Mouse (Mus musculus) forebrain, embryonic 12.5 days (tissue): ENCODE measurements around the gene Coro7. TPM values are rescaled to one million over a fixed set of nuclear protein-coding genes. Genes with fewer than 3 reads are reported as not detected.

Source experiments
- ATAC-seq: fragments of 200-750 bp; cut with Nextera tagmentation; 2 replicates; pipeline ENCODE4 v1.8.0; 2017; ENCODE audit warnings: moderate TSS enrichment; ENCODE audit not compliant: low FRiP score
- H3K27ac ChIP-seq: fragments of 300-500 bp; sonication (generic); 2 replicates; pipeline ENCODE4 v1.5.1; 2016; ENCODE audit warnings: mild to moderate bottlenecking
- H3K27me3 ChIP-seq: fragments of 300-500 bp; sonication (generic); 2 replicates; pipeline ENCODE4 v1.6.1; 2016; ENCODE audit warnings: mild to moderate bottlenecking
- H3K36me3 ChIP-seq: fragments of 300-500 bp; sonication (generic); replicated peaks from 2 replicates; pipeline ENCODE4 v1.6.1; 2016; ENCODE audit warnings: mild to moderate bottlenecking
- H3K4me1 ChIP-seq: fragments of 300-500 bp; sonication (generic); 2 replicates; pipeline ENCODE4 v1.6.1; 2016
- H3K4me2 ChIP-seq: fragments of 300-500 bp; sonication (generic); 2 replicates; pipeline ENCODE4 v1.6.1; 2016; ENCODE audit warnings: mild to moderate bottlenecking, moderate library complexity
- H3K4me3 ChIP-seq: fragments of 300-500 bp; sonication (generic); replicated peaks from 2 replicates; pipeline ENCODE4 v1.5.1; 2016; ENCODE audit warnings: mild to moderate bottlenecking
- H3K9ac ChIP-seq: fragments of 300-500 bp; sonication (generic); 2 replicates; pipeline ENCODE4 v1.6.1; 2016; ENCODE audit warnings: mild to moderate bottlenecking
- H3K9me3 ChIP-seq: fragments of 300-500 bp; sonication (generic); 2 replicates; pipeline ENCODE4 v1.6.1; 2016
- WGBS: fragments of 180-500 bp; shearing (Covaris S2); methylation state at CpG from one replicate; pipeline ENCODE4 v1.1.7; 2016; 5-methylcytosine and 5-hydroxymethylcytosine counted together
- polyA plus RNA-seq: library from polyadenylated mRNA; unstranded; fragments of >200 nt; fragmentation: Nextera tagmentation; extraction: Ambion mirVana; gene quantifications from 2 replicates; pipeline ENCODE4 v1.2.1, GENCODE M21; 2016

Coro7 gene
- polyA plus RNA-seq, 1 experiment from 2014 or later, result 18.5 TPM

DNA sequence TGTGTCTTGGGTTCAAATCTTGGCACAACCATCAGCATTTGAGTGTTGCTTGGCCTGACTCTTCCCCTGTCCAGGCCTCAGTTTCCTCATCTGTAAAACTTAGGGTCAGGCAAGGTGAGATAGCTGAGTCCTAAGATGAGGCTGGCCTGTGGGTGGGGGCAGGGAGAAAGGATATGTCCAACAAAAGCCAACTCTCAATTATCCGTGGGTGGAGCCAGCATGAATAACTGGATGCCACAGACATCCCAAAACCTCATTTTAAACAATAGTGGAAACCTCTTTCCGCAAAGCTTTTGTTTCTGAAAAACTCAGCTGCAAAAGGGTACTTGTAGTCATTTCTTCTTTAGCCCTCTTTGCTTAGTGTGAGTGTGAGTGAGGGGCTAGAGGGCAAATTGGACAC is 82.7 kb downstream of the Coro7 start:
- Histone ChIP-seq H3K4me3 (peak overlapping the region; percentile 90), H3K36me3 (no peaks in the 10 kb centered on the region), H3K9ac (peak overlapping the region; percentile 21; the same call in 1 of the 2 replicates), H3K27ac (peak overlapping the region; percentile 97; the same call in 1 of the 2 replicates), H3K27me3 (no peaks in the 10 kb centered on the region), H3K4me2 (peak overlapping the region; percentile 93), H3K4me1 (peaks cover 82% of the 10 kb centered on the region), H3K9me3 (no peaks in the 10 kb centered on the region)
- no peak for ATAC-seq
- 31% methylated on average over 2 of the region's 2 CpGs for WGBS

DNA sequence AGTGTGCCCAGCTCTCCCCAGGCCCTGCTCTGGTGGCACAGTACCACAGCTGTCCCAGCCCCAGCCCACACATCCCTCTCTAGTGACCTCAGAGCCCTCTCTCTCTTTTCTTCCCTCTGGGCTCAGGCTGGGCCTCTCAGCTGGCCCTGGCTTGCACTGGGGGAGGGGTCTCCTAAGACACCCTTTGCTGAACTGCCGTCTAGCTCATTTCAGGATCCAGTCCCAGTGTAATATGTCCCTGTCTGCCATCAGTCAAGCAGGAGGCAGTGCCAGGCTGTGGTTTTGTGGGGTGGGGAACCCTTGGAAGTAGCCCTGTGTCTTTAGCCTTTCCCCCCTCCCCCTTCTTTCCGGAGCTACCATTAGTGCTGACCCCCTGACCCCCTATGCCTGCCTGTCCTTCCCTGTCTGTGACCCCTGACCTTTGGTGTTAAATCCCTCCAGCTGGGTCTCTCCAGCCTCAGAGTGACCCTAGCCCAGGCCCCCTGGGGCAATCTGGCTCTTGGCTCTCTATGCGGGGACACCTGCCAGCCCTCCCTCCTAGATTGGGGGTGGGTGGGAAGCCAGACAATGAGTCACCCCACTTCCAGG is 83.3 kb downstream of the Coro7 start:
- peak overlapping the region; percentile 90 for H3K4me3 ChIP-seq
- H3K4me1 ChIP-seq, result peaks cover 79% of the 10 kb centered on the region
- peak overlapping the region; percentile 97 for H3K27ac ChIP-seq
- peak overlapping the region; percentile 93 for H3K4me2 ChIP-seq
- H3K9me3 ChIP-seq, result no peaks in the 10 kb centered on the region
- no peaks in the 10 kb centered on the region for H3K27me3 ChIP-seq
- peak; percentile 7; the same call in 1 of the 2 replicates for ATAC-seq
- H3K36me3 ChIP-seq, result no peaks in the 10 kb centered on the region
- WGBS, result 0% methylated on average over 3 of the region's 3 CpGs
- H3K9ac ChIP-seq, result peak overlapping the region; percentile 92

DNA sequence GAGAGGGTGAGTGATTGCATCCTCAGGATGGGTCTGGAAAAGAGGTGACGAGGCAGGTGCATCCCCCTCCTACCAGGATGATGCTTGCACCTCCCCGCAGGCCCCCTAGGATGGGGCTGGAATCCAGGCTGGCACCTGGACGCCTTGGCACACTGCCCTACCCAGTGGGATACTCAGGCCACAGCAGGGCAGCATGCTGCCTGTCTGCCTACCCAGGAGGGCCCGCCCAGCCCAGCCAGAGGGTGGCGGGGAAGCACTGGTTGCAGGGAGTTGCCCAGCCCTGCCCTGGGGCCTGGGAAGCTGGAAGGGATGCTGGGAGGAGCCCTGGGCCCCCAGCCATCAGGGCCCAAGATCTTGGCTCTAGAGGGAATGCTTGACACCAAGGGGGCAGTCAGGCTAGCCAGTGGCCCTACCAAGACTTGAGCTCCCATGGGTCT is 84.0 kb downstream of the Coro7 start:
- no peaks in the 10 kb centered on the region for H3K27me3 ChIP-seq
- peak overlapping the region; percentile 97 for H3K27ac ChIP-seq
- peak; percentile 21; the same call in 1 of the 2 replicates for ATAC-seq
- peaks cover 73% of the 10 kb centered on the region for H3K4me1 ChIP-seq
- WGBS, result 2% methylated on average over 5 of the region's 5 CpGs
- peak overlapping the region; percentile 90 for H3K4me3 ChIP-seq
- H3K9me3 ChIP-seq, result no peaks in the 10 kb centered on the region
- H3K4me2 ChIP-seq, result peak overlapping the region; percentile 93
- peak overlapping the region; percentile 92 for H3K9ac ChIP-seq
- H3K36me3 ChIP-seq, result peaks cover 3% of the 10 kb centered on the region; the same call in 1 of the 2 replicates

DNA sequence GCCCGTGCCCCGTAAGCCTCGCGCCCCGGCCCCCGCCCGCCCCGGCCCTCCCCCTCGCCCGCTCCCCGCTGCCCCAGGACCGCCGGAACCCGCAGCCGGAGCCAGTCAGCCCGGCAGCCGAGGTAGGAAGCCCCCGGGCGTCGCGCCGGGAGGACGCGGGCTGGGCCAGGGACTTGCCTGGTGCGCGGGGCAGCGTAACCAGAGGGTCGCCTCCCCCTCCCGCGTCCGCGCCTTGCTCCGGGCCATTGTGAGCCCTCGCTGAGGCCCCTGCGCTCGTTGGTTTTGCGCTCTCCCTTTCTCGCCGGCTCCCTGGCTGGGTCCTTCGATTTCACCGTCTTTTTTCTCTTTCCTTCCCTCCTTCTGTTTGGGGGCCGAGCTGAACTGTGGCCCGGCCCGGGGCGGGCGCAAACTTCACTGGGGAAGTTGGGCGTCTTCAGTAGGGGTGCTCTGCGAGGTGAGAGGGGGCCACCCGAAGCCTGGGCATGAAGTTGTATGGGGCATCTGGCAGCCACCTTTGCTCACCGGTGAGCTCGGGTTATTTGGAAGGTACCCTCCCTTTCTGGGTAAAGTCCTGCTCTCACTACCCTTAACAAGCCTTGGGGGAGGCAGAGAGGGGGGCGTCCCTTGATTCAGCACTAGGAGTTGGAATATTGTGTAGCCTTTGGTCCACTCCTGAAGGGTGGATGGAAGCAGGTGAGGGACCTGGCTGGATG is 84.6 kb downstream of the Coro7 start:
- H3K4me1 ChIP-seq, result peaks cover 67% of the 10 kb centered on the region
- H3K27ac ChIP-seq, result peak overlapping the region; percentile 97
- H3K9me3 ChIP-seq, result no peaks in the 10 kb centered on the region
- under 1% methylated on average over 48 of the region's 52 CpGs for WGBS
- H3K4me2 ChIP-seq, result peak overlapping the region; percentile 93
- no peaks in the 10 kb centered on the region for H3K27me3 ChIP-seq
- H3K36me3 ChIP-seq, result peaks cover 6% of the 10 kb centered on the region; the same call in 1 of the 2 replicates
- H3K9ac ChIP-seq, result peak overlapping the region; percentile 92
- peak overlapping the region; percentile 90 for H3K4me3 ChIP-seq
- peak; percentile 64; the same call in 1 of the 2 replicates for ATAC-seq

DNA sequence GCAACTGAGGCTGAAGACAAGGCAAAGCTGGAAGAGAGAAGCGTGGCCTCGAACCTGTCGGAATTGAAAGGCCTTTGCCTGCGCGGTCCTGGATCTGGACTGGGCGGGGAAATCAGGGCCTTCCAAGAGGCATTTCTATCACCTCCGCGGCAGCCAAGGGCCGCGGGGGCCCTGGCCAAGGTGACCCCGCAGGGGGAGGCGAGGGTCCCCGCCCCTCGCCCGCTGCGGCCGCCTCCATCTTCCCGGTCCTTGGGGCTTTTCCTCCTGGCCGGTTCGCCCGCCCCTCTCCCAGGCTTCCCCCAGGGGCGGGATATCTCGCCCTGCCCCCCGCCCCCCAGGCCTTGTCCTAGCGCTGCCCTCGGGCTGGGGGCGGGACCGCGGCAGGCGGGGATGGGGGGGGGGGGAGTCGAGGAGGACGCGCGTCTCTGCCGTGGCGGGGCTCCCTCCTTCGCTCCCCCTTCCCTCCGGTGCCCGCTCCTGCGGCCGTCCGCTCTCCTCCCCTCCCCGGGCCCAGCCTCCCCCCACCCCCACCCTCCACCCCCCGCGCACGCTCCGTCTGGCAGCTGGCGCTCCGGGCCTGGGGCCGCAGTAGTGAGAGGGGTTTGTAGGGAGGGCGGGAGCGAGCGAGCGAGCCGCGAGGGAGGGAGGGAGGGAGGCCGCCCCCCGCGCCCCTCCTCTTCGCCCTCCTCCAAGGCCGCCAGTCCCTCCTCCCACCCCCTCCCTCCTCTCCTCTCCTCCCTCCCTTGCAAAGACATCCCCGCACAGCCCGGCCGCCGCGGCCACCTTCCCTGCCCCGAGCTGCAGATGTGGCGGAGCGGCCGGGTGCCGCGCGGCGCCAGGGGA is 85.4 kb downstream of the Coro7 start, which contains the start of gene Glis2:
TSS of gene Glis2 (plus strand) at position 743 of the 843 bp plus-strand sequence.
- H3K4me2 ChIP-seq, result peak within 1 kb of the TSS; percentile 93
- ATAC-seq, result peak; percentile 88
- peaks cover 59% of the 10 kb centered on the region for H3K4me1 ChIP-seq
- peak within 1 kb of the TSS; percentile 90 for H3K4me3 ChIP-seq
- H3K9me3 ChIP-seq, result no peaks in the 10 kb centered on the region
- H3K9ac ChIP-seq, result peak within 1 kb of the TSS; percentile 92
- H3K36me3 ChIP-seq, result peaks cover 6% of the 10 kb centered on the region; the same call in 1 of the 2 replicates
- under 1% methylated on average over 36 of the region's 74 CpGs for WGBS
- peak within 1 kb of the TSS; percentile 97 for H3K27ac ChIP-seq
- no peaks in the 10 kb centered on the region for H3K27me3 ChIP-seq

DNA sequence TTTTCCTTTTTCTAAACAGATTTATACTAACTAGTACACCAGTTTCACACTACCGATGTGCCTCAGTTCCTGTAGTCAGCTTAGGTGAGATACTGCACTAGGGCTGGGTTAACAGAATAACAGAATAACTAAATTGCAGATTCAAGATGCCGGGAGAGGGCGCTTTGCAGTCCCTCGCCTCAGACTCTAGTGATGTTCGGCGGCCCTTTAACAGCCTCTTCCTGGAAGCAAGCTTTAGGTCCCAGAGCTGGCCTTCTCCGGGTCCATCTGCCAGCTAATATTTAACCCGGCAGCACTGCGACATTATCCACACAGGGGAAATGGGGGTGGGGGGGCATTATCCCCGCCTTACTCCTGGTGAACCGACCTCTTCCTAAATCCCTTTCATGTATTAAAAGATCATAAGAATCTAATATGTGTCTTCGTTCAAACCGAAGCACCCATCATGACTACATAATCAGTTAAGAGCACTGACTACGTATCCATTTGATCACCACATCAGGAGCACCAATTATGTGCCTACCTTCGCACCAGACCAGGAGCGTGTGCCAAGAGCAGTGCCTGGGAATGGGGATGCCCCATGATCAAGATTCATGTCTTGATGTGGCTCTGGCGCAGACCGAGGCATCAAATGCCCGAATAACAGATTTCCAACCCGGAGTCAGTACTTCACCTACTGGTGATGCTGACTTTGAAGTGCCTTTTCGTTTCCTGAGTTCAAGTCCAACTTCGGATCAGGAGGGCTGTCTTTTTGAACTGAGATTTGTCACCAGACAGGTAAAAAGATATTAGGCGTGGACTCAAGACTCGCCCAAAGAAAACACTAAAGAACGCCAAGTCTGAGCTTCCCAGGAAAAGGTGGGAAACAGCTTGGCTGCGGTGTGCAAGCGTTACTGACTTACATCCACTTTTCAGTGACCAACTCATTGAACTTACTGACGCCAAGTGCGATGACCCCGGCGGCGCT is 86.4 kb downstream of the Coro7 start:
- Histone ChIP-seq H3K4me3 (peak overlapping the region; percentile 90), H3K4me2 (peak overlapping the region; percentile 93), H3K9ac (peak overlapping the region; percentile 92; the same call in 1 of the 2 replicates), H3K27me3 (no peaks in the 10 kb centered on the region), H3K27ac (peak overlapping the region; percentile 97), H3K4me1 (peaks cover 49% of the 10 kb centered on the region), H3K36me3 (peaks cover 6% of the 10 kb centered on the region; the same call in 1 of the 2 replicates), H3K9me3 (no peaks in the 10 kb centered on the region)
- 15% methylated on average over 32 of the region's 32 CpGs for WGBS
- no peak for ATAC-seq

DNA sequence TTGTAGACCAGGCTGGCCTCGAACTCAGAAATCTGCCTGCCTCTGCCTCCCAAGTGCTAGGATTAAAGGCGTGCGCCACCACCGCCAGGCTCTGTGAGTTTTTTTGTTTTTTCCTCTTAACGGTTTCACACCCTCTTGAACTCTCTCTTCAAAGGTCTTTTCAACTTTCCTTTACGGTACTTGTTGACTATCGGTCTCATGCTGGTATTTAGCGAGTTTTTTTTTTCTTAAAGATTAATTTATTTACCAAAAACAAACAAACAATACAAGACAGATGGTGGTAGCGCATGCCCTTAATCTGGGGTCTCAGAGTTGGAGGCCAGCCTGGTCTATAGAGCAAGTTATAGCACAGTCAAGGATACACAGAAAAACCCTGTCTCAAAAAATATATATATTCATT is 89.3 kb downstream of the Coro7 start:
- Histone ChIP-seq H3K36me3 (peaks cover 6% of the 10 kb centered on the region; the same call in 1 of the 2 replicates), H3K4me3 (no peak overlapping the region), H3K4me1 (peaks cover 37% of the 10 kb centered on the region), H3K4me2 (no peak overlapping the region), H3K9me3 (no peaks in the 10 kb centered on the region), H3K9ac (no peak overlapping the region), H3K27me3 (no peaks in the 10 kb centered on the region), H3K27ac (no peak overlapping the region)
- 98% methylated on average over 9 of the region's 9 CpGs for WGBS
- ATAC-seq, result no peak

DNA sequence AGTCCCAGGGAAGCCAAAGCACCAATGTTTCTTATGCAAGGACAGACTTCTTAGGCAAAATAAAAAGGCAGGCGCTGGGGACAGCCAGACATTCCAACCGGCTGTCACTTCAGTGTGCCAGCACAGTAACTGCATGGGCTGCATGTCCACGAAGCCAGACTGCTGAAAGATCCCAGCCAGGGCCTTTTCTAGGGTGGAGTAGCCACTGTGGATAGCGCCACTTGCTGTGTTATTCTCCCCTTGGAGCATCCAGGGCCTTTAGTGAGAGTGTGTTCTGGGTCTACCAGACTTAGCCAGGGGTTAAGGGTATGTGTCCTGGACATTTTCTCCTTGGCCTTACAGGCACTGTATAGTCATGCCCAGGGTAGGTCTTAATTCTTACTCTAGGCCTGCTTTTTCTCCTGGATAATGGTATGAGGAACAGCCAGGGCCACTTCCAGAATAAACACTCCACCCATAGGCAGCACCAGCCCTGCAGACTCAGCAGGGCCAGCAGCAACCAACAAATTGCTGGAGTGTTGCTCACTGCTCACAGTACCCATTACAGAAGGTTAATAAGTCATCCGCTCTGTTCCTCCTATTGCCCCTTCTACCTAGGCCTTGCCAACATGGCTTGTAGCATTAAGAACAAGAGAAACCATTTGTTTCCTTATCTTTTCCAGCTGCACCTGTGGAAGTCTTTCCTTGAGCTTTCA is 91.9 kb downstream of the Coro7 start:
- Histone ChIP-seq H3K4me3 (no peak overlapping the region), H3K4me1 (peaks cover 21% of the 10 kb centered on the region), H3K4me2 (peak overlapping the region; percentile 65; the same call in 1 of the 2 replicates), H3K27ac (peak overlapping the region; percentile 84), H3K27me3 (no peaks in the 10 kb centered on the region), H3K36me3 (peaks cover 6% of the 10 kb centered on the region; the same call in 1 of the 2 replicates), H3K9me3 (no peaks in the 10 kb centered on the region), H3K9ac (no peak overlapping the region; the same call in 1 of the 2 replicates)
- 60% methylated on average over 5 of the region's 5 CpGs for WGBS
- no peak for ATAC-seq

DNA sequence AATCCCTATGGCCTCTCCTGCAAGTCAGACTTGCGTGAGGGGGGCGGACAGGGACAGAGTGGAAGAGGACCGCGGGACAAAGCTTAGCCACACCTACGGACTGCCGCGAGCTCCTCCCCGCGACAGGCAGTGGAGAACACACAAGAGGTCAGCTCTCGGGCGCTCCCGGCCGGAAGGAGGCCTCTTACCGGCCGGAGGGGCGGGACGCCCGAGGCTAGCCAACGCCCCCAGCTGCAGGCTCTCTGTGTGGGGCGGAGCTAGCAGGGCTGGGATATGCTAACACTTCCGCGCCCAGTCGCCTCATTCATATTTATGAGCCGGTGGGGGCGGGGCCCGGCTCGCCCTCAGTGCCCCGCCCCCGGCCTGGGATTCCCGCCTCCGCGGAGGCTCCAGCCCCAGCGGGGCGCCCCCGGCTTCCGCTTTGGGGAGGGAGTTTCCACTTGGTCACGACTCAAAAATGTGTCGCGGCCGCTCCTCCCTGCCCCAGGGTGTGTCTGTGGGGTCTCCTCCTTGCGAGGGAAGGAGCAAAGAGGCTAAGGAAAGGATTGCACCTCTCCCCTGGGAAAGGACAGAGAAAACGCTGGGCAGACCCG is 93.0 kb downstream of the Coro7 start:
- ATAC-seq, result peak; percentile 99
- peak overlapping the region; percentile 54 for H3K9ac ChIP-seq
- H3K4me1 ChIP-seq, result peaks cover 18% of the 10 kb centered on the region
- H3K9me3 ChIP-seq, result no peaks in the 10 kb centered on the region
- no peaks in the 10 kb centered on the region for H3K27me3 ChIP-seq
- peak overlapping the region; percentile 84 for H3K27ac ChIP-seq
- WGBS, result under 1% methylated on average over 43 of the region's 43 CpGs
- H3K4me2 ChIP-seq, result peak overlapping the region; percentile 65
- peaks cover 6% of the 10 kb centered on the region; the same call in 1 of the 2 replicates for H3K36me3 ChIP-seq
- H3K4me3 ChIP-seq, result peak overlapping the region; percentile 48
